Mouse (Mus musculus) G1E (cell line): Measurements from ENCODE around the gene Ddrgk1. TPM values are rescaled to one million over a fixed set of nuclear protein-coding genes. Genes with fewer than 3 reads are reported as not detected.

ENCODE experiments used
- ATAC-seq: 2 replicates; pipeline ENCODE4 v1.8.0; 2016; ENCODE audit warnings: mild to moderate bottlenecking; ENCODE audit not compliant: insufficient number of reproducible peaks, poor library complexity, low FRiP score, severe bottlenecking; ENCODE audit errors: extremely low read depth
- DNase-seq: peaks from one replicate; pipeline ENCODE4 v3.0.0; 2012; ENCODE audit warnings: low spot score
- H3K27me3 ChIP-seq: 2 replicates; pipeline ENCODE4 v1.6.1; 2012; ENCODE audit warnings: mild to moderate bottlenecking, low read length, inconsistent platforms; ENCODE audit not compliant: insufficient read depth
- H3K36me3 ChIP-seq: replicated peaks from 2 replicates; pipeline ENCODE3; 2012; ENCODE audit warnings: mild to moderate bottlenecking, inconsistent platforms
- H3K4me1 ChIP-seq: 2 replicates; pipeline ENCODE4 v1.6.1; 2012; ENCODE audit warnings: low read depth, low read length, inconsistent platforms, mixed read lengths; ENCODE audit not compliant: insufficient read depth
- H3K4me3 ChIP-seq: 2 replicates; pipeline ENCODE4 v1.5.1; 2012; ENCODE audit warnings: low read depth, mild to moderate bottlenecking, inconsistent platforms, low read length, moderate library complexity, mixed read lengths
- H3K9me3 ChIP-seq: replicated peaks from 2 replicates; pipeline ENCODE4 v1.6.1; 2012; ENCODE audit warnings: inconsistent platforms
- CTCF ChIP-seq: IDR thresholded peaks from 2 replicates; pipeline ENCODE4 v1.5.1; 2012; ENCODE audit warnings: low read depth, low read length, inconsistent platforms, mixed read lengths
- GATA1 ChIP-seq: IDR thresholded peaks from 2 replicates; pipeline ENCODE4 v1.6.1; 2012; ENCODE audit warnings: borderline replicate concordance, low read length, inconsistent platforms, mixed read lengths
- GATA2 ChIP-seq: IDR thresholded peaks from 2 replicates; pipeline ENCODE4 v1.6.1; 2012; ENCODE audit warnings: low read depth, low read length, inconsistent platforms, borderline replicate concordance
- POLR2AphosphoS5 ChIP-seq: IDR thresholded peaks from 2 replicates; pipeline ENCODE4 v1.6.1; 2012; ENCODE audit warnings: low read depth, low read length, inconsistent platforms; ENCODE audit not compliant: insufficient replicate concordance
- TAL1 ChIP-seq: conservative IDR thresholded peaks from 2 replicates; pipeline ENCODE4 v1.6.1; 2012; ENCODE audit warnings: low read depth, low read length, inconsistent platforms, mixed read lengths
- polyA plus RNA-seq: library from polyadenylated mRNA; stranded (reverse); fragments of >175 nt; gene quantifications from 2 replicates; pipeline ENCODE4 v1.2.3, GENCODE M21; 2012
- total RNA-seq, 2 experiments: library from RNA; stranded (forward) in 1 of 2; stranded (reverse) in 1 of 2; fragments of 200-1000 nt in 1 of 2; fragments of >200 nt in 1 of 2; fragmentation: Nextera tagmentation in 1 of 2; gene quantifications; 2 replicates each; pipeline ENCODE4 v1.2.3; 2014 to 2017

The Ddrgk1 gene
- total and polyA plus RNA-seq, 3 experiments, result 29.9 to 67.4 (median 47.4) TPM

- H3K4me1 ChIP-seq, result peaks cover 29% of the 10 kb centered on the region
- DNase-seq (no peak), ATAC-seq (no peak)
- no peak overlapping the region for H3K4me3 ChIP-seq
- peaks cover 48% of the 10 kb centered on the region for H3K27me3 ChIP-seq
- peaks cover 3% of the 10 kb centered on the region for H3K36me3 ChIP-seq
- no peaks in the 10 kb centered on the region for H3K9me3 ChIP-seq
- TF ChIP-seq CTCF (no peak), TAL1 (no peak), GATA2 (no peak), GATA1 (no peak), POLR2AphosphoS5 (no peak)
Measured at GRCm38 (mm10) chr2:130634006-130634738, 30.3 kb downstream of the Ddrgk1 start.

DNA sequence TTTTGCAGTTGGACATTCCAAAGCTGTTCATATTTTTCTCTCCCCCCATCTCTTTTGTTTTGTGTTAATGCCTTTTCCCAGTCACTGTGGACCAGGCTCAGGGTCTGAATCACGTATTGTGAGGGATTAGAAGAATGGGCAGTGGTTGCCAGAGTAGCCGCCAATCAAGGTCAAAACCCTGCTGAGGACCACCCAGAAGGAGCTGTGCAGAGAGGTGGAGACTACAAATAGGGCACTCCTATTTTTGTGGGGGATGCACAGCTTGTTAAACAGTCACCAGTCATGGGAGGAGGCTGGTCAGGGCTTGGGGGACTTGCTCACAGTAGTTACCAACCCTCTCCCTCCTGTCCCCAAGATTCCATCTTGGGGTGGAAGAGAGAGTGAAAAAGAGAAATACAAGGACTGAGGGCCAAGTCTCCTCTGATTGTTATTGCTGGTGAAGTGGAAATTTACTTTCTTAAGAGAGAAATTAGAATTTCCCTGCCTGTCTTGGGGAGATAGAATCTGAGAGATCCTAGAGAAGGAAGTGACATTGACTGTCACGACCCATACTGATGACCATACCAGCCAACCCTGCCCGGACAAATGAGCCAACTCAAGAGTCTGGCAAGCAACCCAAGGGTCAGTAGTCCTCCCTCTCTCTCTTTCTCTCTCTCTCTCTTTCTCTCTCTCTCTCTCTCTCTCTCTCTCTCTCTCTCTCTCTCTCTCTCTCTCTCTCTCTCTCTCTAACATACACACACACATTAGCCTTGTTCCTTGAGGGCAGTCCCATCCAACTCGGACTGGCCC lies 31.4 kb downstream of the Ddrgk1 start:
- peaks cover 38% of the 10 kb centered on the region for H3K27me3 ChIP-seq
- H3K4me3 ChIP-seq, result no peak overlapping the region

DNA sequence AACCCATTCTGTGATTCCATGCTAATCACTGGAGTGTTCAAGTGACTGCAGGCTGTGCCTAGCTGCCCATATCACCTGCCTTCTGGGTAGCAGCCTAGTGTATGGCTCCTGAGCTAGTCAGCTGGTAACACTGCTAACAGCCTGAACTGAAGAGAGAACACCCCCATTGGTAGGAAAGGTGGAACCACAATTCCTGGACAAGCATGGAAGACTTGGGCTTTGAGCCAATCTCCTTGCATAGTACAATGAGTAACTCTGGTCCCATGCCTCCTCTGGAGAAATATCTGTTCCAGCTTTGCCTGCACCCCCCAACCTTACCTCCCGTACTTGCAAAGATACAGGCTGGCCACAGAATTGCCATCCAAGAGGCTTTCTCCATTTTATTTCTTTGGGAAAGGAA lies 32.0 kb downstream of the Ddrgk1 start:
- no peak overlapping the region for H3K4me3 ChIP-seq
- peaks cover 35% of the 10 kb centered on the region for H3K27me3 ChIP-seq
- no peak for TF ChIP-seq GATA1
- TF ChIP-seq TAL1, result no peak
- no peak for TF ChIP-seq POLR2AphosphoS5
- no peak for TF ChIP-seq CTCF
- no peak for TF ChIP-seq GATA2
- no peak for DNase-seq
- ATAC-seq, result no peak
- H3K9me3 ChIP-seq, result no peaks in the 10 kb centered on the region
- H3K36me3 ChIP-seq, result peaks cover 13% of the 10 kb centered on the region
- H3K4me1 ChIP-seq, result peaks cover 33% of the 10 kb centered on the region

More for the DNA sequence above, 31.4 kb downstream of the Ddrgk1 start:
- Histone ChIP-seq H3K9me3 (no peaks in the 10 kb centered on the region), H3K4me1 (peaks cover 28% of the 10 kb centered on the region), H3K36me3 (peaks cover 6% of the 10 kb centered on the region)
- no peak for DNase-seq
- no peak for TF ChIP-seq TAL1
- TF ChIP-seq GATA1, result no peak
- TF ChIP-seq POLR2AphosphoS5, result no peak
- no peak for TF ChIP-seq CTCF
- TF ChIP-seq GATA2, result no peak
- no peak for ATAC-seq

- Histone ChIP-seq H3K36me3 (peaks cover 35% of the 10 kb centered on the region), H3K27me3 (peaks cover 14% of the 10 kb centered on the region), H3K4me3 (peak within 1 kb of the TSS; percentile 98), H3K4me1 (peaks cover 38% of the 10 kb centered on the region), H3K9me3 (no peaks in the 10 kb centered on the region)
- ATAC-seq (peak; percentile 83), DNase-seq (peak; percentile 90)
- TF ChIP-seq CTCF (no peak), POLR2AphosphoS5 (no peak)
Measured at GRCm38 (mm10) chr2:130629839-130630203, 34.6 kb downstream of the Ddrgk1 start, which contains the start of the genes Fastkd5 and Ubox5. Fastkd5 (minus strand) TSS chr2:130630027. Ubox5 (minus strand) TSS chr2:130630038.

DNA sequence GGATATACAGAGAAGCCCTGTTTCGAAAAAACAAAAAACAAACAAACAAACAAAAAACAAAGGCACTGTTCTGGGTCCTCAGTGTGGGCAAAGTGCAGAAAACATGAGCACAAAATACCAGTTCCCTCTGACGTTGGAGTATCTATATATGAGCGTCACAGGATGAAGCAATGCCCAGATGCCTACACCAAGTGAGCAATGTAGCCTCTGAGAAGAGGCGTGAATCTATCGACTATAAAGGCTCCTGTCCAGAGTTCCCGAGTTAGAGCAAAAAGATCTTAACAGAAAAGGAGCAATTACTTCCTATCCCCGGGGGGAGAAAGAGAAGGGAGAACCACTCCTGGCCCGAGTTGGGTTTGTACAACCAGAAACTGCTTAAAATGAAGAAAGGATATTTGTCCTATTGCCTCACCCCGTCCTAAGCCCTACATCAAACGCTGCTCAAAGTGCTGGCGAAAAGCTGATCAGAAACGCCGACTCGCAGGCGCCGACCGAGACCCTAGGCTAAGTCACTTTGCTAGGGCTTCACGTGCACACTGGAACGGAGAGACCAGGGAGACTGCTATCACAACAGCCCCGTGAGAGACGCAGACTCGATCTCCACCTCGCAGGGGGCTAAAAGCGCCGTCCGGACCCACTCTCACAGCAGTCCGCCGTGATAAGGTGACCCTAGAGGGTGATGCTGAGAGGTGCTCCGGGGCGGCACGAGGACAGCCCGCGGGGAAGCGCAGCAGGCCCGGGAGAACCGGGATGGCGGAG lies 35.2 kb downstream of the Ddrgk1 start:
- ATAC-seq (no peak), DNase-seq (peak; percentile 38)
- TF ChIP-seq GATA2 (no peak), TAL1 (no peak), GATA1 (no peak), CTCF (no peak), POLR2AphosphoS5 (no peak)
- peaks cover 8% of the 10 kb centered on the region for H3K27me3 ChIP-seq
- H3K4me3 ChIP-seq, result peak overlapping the region; percentile 98
- H3K4me1 ChIP-seq, result peaks cover 32% of the 10 kb centered on the region
- H3K9me3 ChIP-seq, result no peaks in the 10 kb centered on the region
- H3K36me3 ChIP-seq, result peaks cover 39% of the 10 kb centered on the region

DNA sequence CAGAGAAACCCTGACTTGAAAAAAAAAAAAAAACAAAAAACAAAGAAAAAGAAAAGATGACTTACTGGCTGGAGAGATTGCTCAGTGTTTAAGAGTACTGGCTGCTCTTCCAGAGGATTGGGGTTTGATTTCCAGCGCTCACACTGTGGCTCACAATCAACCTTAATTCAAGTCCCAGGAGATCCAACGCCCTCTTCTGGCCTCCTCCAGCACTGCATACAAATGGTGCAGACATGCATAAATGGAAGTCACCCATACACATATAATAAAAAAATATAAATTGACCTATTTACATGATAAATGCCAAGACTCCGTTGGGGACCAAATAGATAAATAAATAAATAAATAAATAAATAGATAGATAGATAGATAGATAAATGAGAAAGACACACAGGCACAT lies 36.0 kb downstream of the Ddrgk1 start:
- TF ChIP-seq CTCF (peak; percentile 13; the same call in 1 of the 2 replicates), TAL1 (no peak), GATA1 (no peak)
- DNase-seq, result no peak
- Histone ChIP-seq H3K4me3 (peak overlapping the region; percentile 98; the same call in 1 of the 2 replicates), H3K27me3 (no peaks in the 10 kb centered on the region), H3K9me3 (no peaks in the 10 kb centered on the region), H3K36me3 (peaks cover 46% of the 10 kb centered on the region), H3K4me1 (peaks cover 29% of the 10 kb centered on the region)
- no peak for ATAC-seq
